ENCODE assay signal across 8 mouse cellular contexts in genomic region chr3:108415831-108416223, GRCm38 (mm10). TPM values are rescaled to one million over a fixed set of nuclear protein-coding genes. Genes with fewer than 3 reads are reported as not detected.
DNase-seq lines count a peak whose midpoint lies in the region; ATAC-seq and TF ChIP-seq lines count a peak whose summit lies in the region.

No protein-coding gene starts in this region.

- no peak for TF ChIP-seq CTCF in liver, adult 2 months (IDR thresholded peaks at IDR 0.05; ENCODE audit: low read depth, low read length)

- no peaks in the 10 kb centered on the region for H3K79me2 ChIP-seq in liver, adult 2 months (ENCODE audit: control insufficient read depth, insufficient read depth, low read length)

- H3K27me3 ChIP-seq in forebrain, embryonic 10.5 days (ENCODE audit: poor library complexity, severe bottlenecking), result peaks cover 28% of the 10 kb centered on the region
- peaks cover 47% of the 10 kb centered on the region for H3K27me3 ChIP-seq in heart, embryonic 13.5 days (replicated peaks)
- peaks cover 7% of the 10 kb centered on the region for H3K27me3 ChIP-seq in kidney, embryonic 16.5 days (ENCODE audit: insufficient read depth, low read length)
- peaks cover 4% of the 10 kb centered on the region; the same call in 1 of the 2 replicates for H3K27me3 ChIP-seq in liver, adult 2 months (ENCODE audit: control insufficient read depth, insufficient read depth, low read length)
- no peaks in the 10 kb centered on the region for H3K27me3 ChIP-seq in splenic B cell, adult 2 months (ENCODE audit: control insufficient read depth, insufficient read depth, low read length, poor library complexity, severe bottlenecking)

- WGBS in forebrain, embryonic 10.5 days, result under 1% methylated on average over 48 of the region's 48 CpGs
- under 1% methylated on average over 48 of the region's 48 CpGs for WGBS in heart, embryonic 13.5 days
- WGBS in kidney, embryonic 16.5 days, result under 1% methylated on average over 44 of the region's 48 CpGs
- under 1% methylated on average over 48 of the region's 48 CpGs for WGBS in liver, adult 2 months

- H3K36me3 ChIP-seq in forebrain, embryonic 10.5 days (replicated peaks), result peaks cover 43% of the 10 kb centered on the region
- peaks cover 19% of the 10 kb centered on the region for H3K36me3 ChIP-seq in heart, embryonic 13.5 days
- H3K36me3 ChIP-seq in kidney, embryonic 16.5 days (ENCODE audit: insufficient read depth, low read length), result peaks cover 23% of the 10 kb centered on the region
- no peaks in the 10 kb centered on the region for H3K36me3 ChIP-seq in liver, adult 2 months (ENCODE audit: control insufficient read depth, insufficient read depth, low read length)
- H3K36me3 ChIP-seq in splenic B cell, adult 2 months (ENCODE audit: control insufficient read depth, insufficient read depth, low read length, poor library complexity, severe bottlenecking), result no peaks in the 10 kb centered on the region

- peak overlapping the region; percentile 64 for H3K4me3 ChIP-seq in brown adipose tissue, adult 24 weeks (ENCODE audit: insufficient read depth, low read depth, low read length)
- peak overlapping the region; percentile 86 for H3K4me3 ChIP-seq in forebrain, embryonic 10.5 days
- peak overlapping the region; percentile 79 for H3K4me3 ChIP-seq in heart, embryonic 13.5 days
- peak overlapping the region; percentile 80 for H3K4me3 ChIP-seq in kidney, embryonic 16.5 days (ENCODE audit: low read length)
- peak overlapping the region; percentile 62 for H3K4me3 ChIP-seq in liver, adult 2 months (ENCODE audit: insufficient read depth, low read depth, low read length)

- peak; percentile 60; the same call in 1 of the 2 replicates for ATAC-seq in heart, embryonic 13.5 days (ENCODE audit: extremely low read depth, insufficient number of reproducible peaks, low FRiP score, low TSS enrichment)
- peak; percentile 57 for ATAC-seq in kidney, embryonic 16.5 days (ENCODE audit: low FRiP score, low TSS enrichment)
- 0 out of 2 replicates have a peak, but pooled peaks have one; percentile 40 for ATAC-seq in monocyte, adult 5-6 weeks (replicated peaks; ENCODE audit: insufficient number of reproducible peaks, low FRiP score, low TSS enrichment, poor library complexity, severe bottlenecking)

- no peak for TF ChIP-seq POLR2A in liver, adult 2 months (IDR thresholded peaks at IDR 0.05; ENCODE audit: extremely low read depth, insufficient read depth, low read length)

- H3K9ac ChIP-seq in heart, embryonic 13.5 days, result peak overlapping the region; percentile 87
- H3K9ac ChIP-seq in kidney, embryonic 16.5 days (replicated peaks; ENCODE audit: low read length), result peak overlapping the region; percentile 84
- H3K9ac ChIP-seq in liver, adult 2 months (ENCODE audit: low read depth, low read length), result peak overlapping the region; percentile 75

- H3K4me2 ChIP-seq in heart, embryonic 13.5 days, result peak overlapping the region; percentile 100
- peak overlapping the region; percentile 96 for H3K4me2 ChIP-seq in kidney, embryonic 16.5 days (replicated peaks; ENCODE audit: low read depth, low read length)

- H3K27ac ChIP-seq in brown adipose tissue, adult 24 weeks (replicated peaks; ENCODE audit: low read depth, low read length), result no peak overlapping the region
- H3K27ac ChIP-seq in forebrain, embryonic 10.5 days, result peak overlapping the region; percentile 96
- no peak overlapping the region for H3K27ac ChIP-seq in heart, embryonic 13.5 days (replicated peaks)
- peak overlapping the region; percentile 63 for H3K27ac ChIP-seq in kidney, embryonic 16.5 days (ENCODE audit: low read length)
- H3K27ac ChIP-seq in liver, adult 2 months (replicated peaks; ENCODE audit: insufficient read depth, low read depth, low read length), result no peak overlapping the region

- peaks cover 28% of the 10 kb centered on the region for H3K9me3 ChIP-seq in forebrain, embryonic 10.5 days
- peaks cover 14% of the 10 kb centered on the region for H3K9me3 ChIP-seq in heart, embryonic 13.5 days
- peaks cover 24% of the 10 kb centered on the region for H3K9me3 ChIP-seq in kidney, embryonic 16.5 days (ENCODE audit: low read length)

- H3K4me1 ChIP-seq in brown adipose tissue, adult 24 weeks (ENCODE audit: control insufficient read depth, insufficient read depth, insufficient read length, low read length), result no peaks in the 10 kb centered on the region; the same call in none of the 2 replicates
- H3K4me1 ChIP-seq in forebrain, embryonic 10.5 days, result peaks cover 46% of the 10 kb centered on the region
- peaks cover 22% of the 10 kb centered on the region for H3K4me1 ChIP-seq in heart, embryonic 13.5 days
- peaks cover 26% of the 10 kb centered on the region for H3K4me1 ChIP-seq in kidney, embryonic 16.5 days (ENCODE audit: insufficient read depth, low read length)
- H3K4me1 ChIP-seq in liver, adult 2 months (ENCODE audit: control insufficient read depth, insufficient read depth, low read length), result no peaks in the 10 kb centered on the region

- peak; percentile 86 for DNase-seq in CD4-positive helper T cell, adult 2 months (ENCODE audit: low read depth, low spot score)
- peak; percentile 84 for DNase-seq in forebrain, embryonic 10.5 days (ENCODE audit: extremely low spot score, low spot score)
- DNase-seq in liver, adult 2 months (ENCODE audit: extremely low read depth, low read depth, low spot score), result no peak
- peak; percentile 78 for DNase-seq in splenic B cell, adult 2 months (ENCODE audit: low read depth, low spot score)

RNA-seq across cellular contexts. Expression of gene Celsr2, which starts 0.5 kb away (rescaled TPM):
- polyA plus RNA-seq in brown adipose tissue, adult 24 weeks (2012; ENCODE audit: insufficient read depth, insufficient read length, missing spikeins), result 2.4 and 4.0 TPM in 2 replicates
- polyA plus RNA-seq in forebrain, embryonic 10.5 days (2016; fragmentation: Nextera tagmentation; extraction: Ambion mirVana), result 32.1 and 35.1 TPM in 2 replicates
- polyA plus RNA-seq in heart, embryonic 13.5 days (2015; fragmentation: Nextera tagmentation; extraction: Ambion mirVana), result 2.1 and 3.1 TPM in 2 replicates
- 21.7 and 22.1 TPM in 2 replicates for polyA plus RNA-seq in kidney, embryonic 16.5 days (2015; fragmentation: Nextera tagmentation; extraction: Ambion mirVana)
- 0.18 and 0.47 TPM in 2 replicates for total RNA-seq in liver, adult 2 months (2014; rRNA removed)
- 0.60 and 0.61 TPM in 2 replicates for polyA plus RNA-seq in liver, adult 2 months (2012; rRNA removed)
- total RNA-seq in monocyte, adult 5-6 weeks (2017), result 0.11 to 1.8 TPM (median 0.19 TPM) in 3 replicates

RNA-seq across cellular contexts. Expression of gene Sars, which starts 29.2 kb away (rescaled TPM):
- polyA plus RNA-seq in brown adipose tissue, adult 24 weeks (2012; ENCODE audit: insufficient read depth, insufficient read length, missing spikeins), result 87.8 and 101 TPM in 2 replicates
- 160 and 167 TPM in 2 replicates for polyA plus RNA-seq in forebrain, embryonic 10.5 days (2016; fragmentation: Nextera tagmentation; extraction: Ambion mirVana)
- 78.2 and 91.4 TPM in 2 replicates for polyA plus RNA-seq in heart, embryonic 13.5 days (2015; fragmentation: Nextera tagmentation; extraction: Ambion mirVana)
- 134 and 142 TPM in 2 replicates for polyA plus RNA-seq in kidney, embryonic 16.5 days (2015; fragmentation: Nextera tagmentation; extraction: Ambion mirVana)
- 31.3 and 35.5 TPM in 2 replicates for total RNA-seq in liver, adult 2 months (2014; rRNA removed)
- polyA plus RNA-seq in liver, adult 2 months (2012; rRNA removed), result 21.3 and 24.7 TPM in 2 replicates
- total RNA-seq in monocyte, adult 5-6 weeks (2017), result 120 to 326 TPM (median 130 TPM) in 3 replicates

RNA-seq across cellular contexts. Expression of gene Psrc1, which starts 32.2 kb away (rescaled TPM):
- polyA plus RNA-seq in brown adipose tissue, adult 24 weeks (2012; ENCODE audit: insufficient read depth, insufficient read length, missing spikeins), result not detected in 2 replicates
- 115 and 117 TPM in 2 replicates for polyA plus RNA-seq in forebrain, embryonic 10.5 days (2016; fragmentation: Nextera tagmentation; extraction: Ambion mirVana)
- 24.4 and 25.4 TPM in 2 replicates for polyA plus RNA-seq in heart, embryonic 13.5 days (2015; fragmentation: Nextera tagmentation; extraction: Ambion mirVana)
- 47.6 and 48.8 TPM in 2 replicates for polyA plus RNA-seq in kidney, embryonic 16.5 days (2015; fragmentation: Nextera tagmentation; extraction: Ambion mirVana)
- 0.40 TPM in 1 of 2 replicates, not detected in the other for total RNA-seq in liver, adult 2 months (2014; rRNA removed)
- polyA plus RNA-seq in liver, adult 2 months (2012; rRNA removed), result 0.26 and 0.37 TPM in 2 replicates
- 0.68 to 1.4 TPM (median 0.86 TPM) in 3 replicates for total RNA-seq in monocyte, adult 5-6 weeks (2017)

RNA-seq across cellular contexts. Expression of gene Mybphl, which starts 51.1 kb away (rescaled TPM):
- polyA plus RNA-seq in brown adipose tissue, adult 24 weeks (2012; ENCODE audit: insufficient read depth, insufficient read length, missing spikeins), result not detected in 2 replicates
- polyA plus RNA-seq in forebrain, embryonic 10.5 days (2016; fragmentation: Nextera tagmentation; extraction: Ambion mirVana), result not detected in 2 replicates
- 40.7 and 45.8 TPM in 2 replicates for polyA plus RNA-seq in heart, embryonic 13.5 days (2015; fragmentation: Nextera tagmentation; extraction: Ambion mirVana)
- polyA plus RNA-seq in kidney, embryonic 16.5 days (2015; fragmentation: Nextera tagmentation; extraction: Ambion mirVana), result 0.14 TPM in 1 of 2 replicates, not detected in the other
- total RNA-seq in liver, adult 2 months (2014; rRNA removed), result not detected in 2 replicates
- polyA plus RNA-seq in liver, adult 2 months (2012; rRNA removed), result not detected in 2 replicates
- not detected in 3 replicates for total RNA-seq in monocyte, adult 5-6 weeks (2017)

Comparison
In these comparisons a context has a peak if more than half of its experiments do, and no peak if none do; other contexts are left out.
1. H3K27ac ChIP-seq: peak in forebrain, embryonic 10.5 days (single experiment) and kidney, embryonic 16.5 days (single experiment); none in brown adipose tissue, adult 24 weeks (single experiment), heart, embryonic 13.5 days (single experiment) and liver, adult 2 months (single experiment).
2. RNA of gene Psrc1, which starts 32.2 kb away (polyA plus RNA-seq): 115 to 117 TPM in forebrain, embryonic 10.5 days, 47.6 to 48.8 TPM in kidney, embryonic 16.5 days and 24.4 to 25.4 TPM in heart, embryonic 13.5 days; 0.26 to 0.37 TPM in liver, adult 2 months and not detected in brown adipose tissue, adult 24 weeks; every median in the first group is over 10 times any median in the second.
3. Peak in every context shown above with its lines, with median percentiles within 50 percentile points of each other: H3K4me3 ChIP-seq, ATAC-seq and H3K9ac ChIP-seq.